Mouse (Mus musculus): ENCODE measurements around the gene Cpm. TPM values are rescaled to one million over a fixed set of nuclear protein-coding genes. Genes with fewer than 3 reads are reported as not detected.

The Cpm gene
- polyA plus RNA-seq, 1 experiment from 2014 or later = 5.0 TPM

- Histone ChIP-seq H3K27ac (ENCODE audit: low read depth, low read length) (no peak overlapping the region), H3K9me3 (ENCODE audit: control insufficient read depth, low read length) (no peaks in the 10 kb centered on the region), H3K4me3 (ENCODE audit: low read depth, low read length) (no peak overlapping the region), H3K9ac (ENCODE audit: low read length) (no peak overlapping the region), H3K4me1 (replicated peaks; ENCODE audit: control insufficient read depth, insufficient read depth, low read length) (no peaks in the 10 kb centered on the region), H3K36me3 (ENCODE audit: control insufficient read depth, insufficient read depth, low read length) (peaks cover 29% of the 10 kb centered on the region), H3K27me3 (ENCODE audit: control insufficient read depth, insufficient read depth, low read length) (no peaks in the 10 kb centered on the region), H3K4me2 (ENCODE audit: low read depth, low read length, severe bottlenecking) (no peak overlapping the region)
- WGBS = 96% methylated on average over 8 of the region's 8 CpGs
- ATAC-seq (replicated peaks; ENCODE audit: low FRiP score) (no peak), DNase-seq (ENCODE audit: low spot score) (no peak)
Observed at GRCm38 (mm10) chr10:117696021-117696826, 66.9 kb downstream of the Cpm start.

- Histone ChIP-seq H3K9me3 (ENCODE audit: control insufficient read depth, low read length) (no peaks in the 10 kb centered on the region), H3K4me1 (replicated peaks; ENCODE audit: control insufficient read depth, insufficient read depth, low read length) (no peaks in the 10 kb centered on the region), H3K36me3 (ENCODE audit: control insufficient read depth, insufficient read depth, low read length) (peaks cover 30% of the 10 kb centered on the region), H3K4me2 (ENCODE audit: low read depth, low read length, severe bottlenecking) (no peak overlapping the region), H3K27me3 (ENCODE audit: control insufficient read depth, insufficient read depth, low read length) (no peaks in the 10 kb centered on the region), H3K4me3 (ENCODE audit: low read depth, low read length) (no peak overlapping the region), H3K27ac (ENCODE audit: low read depth, low read length) (no peak overlapping the region), H3K9ac (ENCODE audit: low read length) (no peak overlapping the region)
- no peak for ATAC-seq (replicated peaks; ENCODE audit: low FRiP score)
- no peak for DNase-seq (ENCODE audit: low spot score)
- WGBS = 90% methylated on average over 6 of the region's 6 CpGs
Observed at GRCm38 (mm10) chr10:117696827-117697560, 67.7 kb downstream of the Cpm start.

DNA sequence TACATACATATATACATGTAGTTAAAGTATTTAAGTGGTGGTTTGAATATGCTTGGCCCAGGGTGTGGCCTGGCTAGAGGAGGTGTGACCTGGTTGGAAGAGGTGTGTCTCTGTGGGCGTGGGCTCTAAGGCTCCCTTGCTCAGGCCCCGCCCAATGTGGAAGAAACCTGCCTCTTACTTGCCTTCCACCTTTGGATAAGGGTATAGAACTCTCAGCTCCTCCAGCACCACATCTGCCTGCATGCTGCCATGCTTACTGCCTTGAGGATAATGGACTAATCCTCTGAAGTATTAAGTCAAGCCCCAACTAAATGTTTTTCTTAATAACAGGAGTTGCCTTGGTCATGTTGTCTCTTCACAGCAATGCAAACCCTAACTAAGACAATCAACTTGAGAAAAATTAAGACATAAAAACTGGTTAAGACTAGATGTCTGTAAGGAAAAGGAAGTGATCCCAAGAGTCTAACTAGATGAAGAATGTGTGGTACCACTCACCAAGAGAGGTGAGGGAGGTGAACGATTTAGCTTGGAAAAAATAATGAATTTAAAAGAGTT, 68.3 kb downstream of the Cpm start:
- Histone ChIP-seq H3K36me3 (ENCODE audit: control insufficient read depth, insufficient read depth, low read length) (peaks cover 29% of the 10 kb centered on the region), H3K9me3 (ENCODE audit: control insufficient read depth, low read length) (no peaks in the 10 kb centered on the region), H3K27ac (ENCODE audit: low read depth, low read length) (no peak overlapping the region), H3K4me3 (ENCODE audit: low read depth, low read length) (no peak overlapping the region), H3K27me3 (ENCODE audit: control insufficient read depth, insufficient read depth, low read length) (no peaks in the 10 kb centered on the region), H3K4me1 (replicated peaks; ENCODE audit: control insufficient read depth, insufficient read depth, low read length) (no peaks in the 10 kb centered on the region), H3K4me2 (ENCODE audit: low read depth, low read length, severe bottlenecking) (no peak overlapping the region), H3K9ac (ENCODE audit: low read length) (no peak overlapping the region)
- WGBS = 95% methylated on average over 3 of the region's 3 CpGs
- ATAC-seq (replicated peaks; ENCODE audit: low FRiP score) = no peak
- DNase-seq (ENCODE audit: low spot score) = no peak

DNA sequence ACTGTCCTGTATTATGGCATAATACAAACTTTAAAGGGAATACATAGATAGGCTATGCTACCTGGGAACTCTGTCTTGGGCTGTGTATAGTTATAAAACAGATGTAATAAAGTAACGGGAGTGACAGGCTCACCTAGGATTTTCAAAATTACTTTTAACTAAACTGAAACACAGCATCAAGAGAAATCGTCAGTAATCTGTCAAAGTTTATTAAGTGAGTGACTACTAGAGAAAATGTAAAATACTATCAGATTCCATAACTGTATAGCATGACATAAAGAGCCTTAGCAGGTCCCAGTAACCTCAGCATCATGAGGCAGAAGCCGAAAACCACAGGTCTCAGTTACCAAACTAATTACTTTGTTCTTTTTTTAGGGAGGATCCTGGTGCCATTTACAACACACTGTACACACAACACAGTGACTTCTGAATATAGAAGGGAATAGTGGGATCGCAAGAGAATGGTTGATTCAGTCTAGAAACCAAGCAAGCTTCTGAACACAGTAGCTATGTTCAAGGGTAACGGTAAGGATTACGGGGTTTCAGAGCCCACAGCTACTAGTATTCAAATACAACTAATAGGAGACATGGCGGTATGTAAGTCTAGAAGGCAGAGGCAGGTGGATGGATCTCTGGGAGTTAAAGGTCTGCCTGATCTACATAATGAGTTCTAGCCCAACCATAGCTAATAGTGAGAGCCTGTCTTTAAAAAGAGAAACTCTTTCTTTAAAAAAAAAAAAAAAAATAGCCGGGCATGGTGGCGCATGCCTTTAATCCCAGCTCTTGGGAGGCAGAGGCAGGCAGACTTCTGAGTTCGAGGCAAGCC, 69.2 kb downstream of the Cpm start:
- Histone ChIP-seq H3K27me3 (ENCODE audit: control insufficient read depth, insufficient read depth, low read length) (no peaks in the 10 kb centered on the region), H3K36me3 (ENCODE audit: control insufficient read depth, insufficient read depth, low read length) (peaks cover 32% of the 10 kb centered on the region), H3K27ac (ENCODE audit: low read depth, low read length) (no peak overlapping the region), H3K4me1 (replicated peaks; ENCODE audit: control insufficient read depth, insufficient read depth, low read length) (no peaks in the 10 kb centered on the region), H3K9me3 (ENCODE audit: control insufficient read depth, low read length) (no peaks in the 10 kb centered on the region), H3K4me2 (ENCODE audit: low read depth, low read length, severe bottlenecking) (no peak overlapping the region), H3K4me3 (ENCODE audit: low read depth, low read length) (no peak overlapping the region), H3K9ac (ENCODE audit: low read length) (no peak overlapping the region)
- WGBS = 93% methylated on average over 10 of the region's 10 CpGs
- DNase-seq (ENCODE audit: low spot score) = no peak
- ATAC-seq (replicated peaks; ENCODE audit: low FRiP score) = no peak

DNA sequence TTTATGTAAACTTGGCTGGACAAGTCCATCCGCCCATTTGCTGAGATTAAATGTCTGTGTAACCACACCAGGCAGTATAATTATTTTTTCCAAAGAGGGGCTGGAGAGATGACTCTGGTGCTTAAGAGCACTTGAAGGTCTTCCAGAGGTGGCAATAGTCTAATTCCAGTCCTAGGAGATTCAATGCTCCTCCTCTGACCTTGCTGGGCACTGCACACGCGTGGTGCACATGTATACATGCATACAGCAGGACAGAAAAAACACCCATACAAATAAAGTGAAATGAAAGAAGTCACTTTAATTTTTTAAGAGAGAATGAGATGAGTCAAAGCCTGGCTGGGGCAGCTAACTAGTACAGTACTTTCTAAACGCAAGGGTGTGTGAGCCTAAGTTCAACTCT, 70.6 kb downstream of the Cpm start:
- no peaks in the 10 kb centered on the region for H3K4me1 ChIP-seq (replicated peaks; ENCODE audit: control insufficient read depth, insufficient read depth, low read length)
- no peaks in the 10 kb centered on the region for H3K27me3 ChIP-seq (ENCODE audit: control insufficient read depth, insufficient read depth, low read length)
- 94% methylated on average over 4 of the region's 4 CpGs for WGBS
- no peak overlapping the region for H3K4me3 ChIP-seq (ENCODE audit: low read depth, low read length)
- no peak for ATAC-seq (replicated peaks; ENCODE audit: low FRiP score)
- DNase-seq (ENCODE audit: low spot score) = no peak
- no peaks in the 10 kb centered on the region for H3K9me3 ChIP-seq (ENCODE audit: control insufficient read depth, low read length)
- no peak overlapping the region for H3K9ac ChIP-seq (ENCODE audit: low read length)
- peaks cover 30% of the 10 kb centered on the region for H3K36me3 ChIP-seq (ENCODE audit: control insufficient read depth, insufficient read depth, low read length)
- H3K27ac ChIP-seq (ENCODE audit: low read depth, low read length) = no peak overlapping the region
- no peak overlapping the region for H3K4me2 ChIP-seq (ENCODE audit: low read depth, low read length, severe bottlenecking)

GRCm38 (mm10) chr10:117700450-117700849, 71.2 kb downstream of the Cpm start:
- Histone ChIP-seq H3K4me1 (replicated peaks; ENCODE audit: control insufficient read depth, insufficient read depth, low read length) (no peaks in the 10 kb centered on the region), H3K36me3 (ENCODE audit: control insufficient read depth, insufficient read depth, low read length) (peaks cover 27% of the 10 kb centered on the region), H3K4me3 (ENCODE audit: low read depth, low read length) (no peak overlapping the region), H3K27ac (ENCODE audit: low read depth, low read length) (no peak overlapping the region), H3K9me3 (ENCODE audit: control insufficient read depth, low read length) (no peaks in the 10 kb centered on the region), H3K27me3 (ENCODE audit: control insufficient read depth, insufficient read depth, low read length) (no peaks in the 10 kb centered on the region), H3K9ac (ENCODE audit: low read length) (no peak overlapping the region), H3K4me2 (ENCODE audit: low read depth, low read length, severe bottlenecking) (no peak overlapping the region)
- WGBS = 93% methylated on average over 1 of the region's 1 CpGs
- DNase-seq (ENCODE audit: low spot score) (no peak), ATAC-seq (replicated peaks; ENCODE audit: low FRiP score) (no peak)

DNA sequence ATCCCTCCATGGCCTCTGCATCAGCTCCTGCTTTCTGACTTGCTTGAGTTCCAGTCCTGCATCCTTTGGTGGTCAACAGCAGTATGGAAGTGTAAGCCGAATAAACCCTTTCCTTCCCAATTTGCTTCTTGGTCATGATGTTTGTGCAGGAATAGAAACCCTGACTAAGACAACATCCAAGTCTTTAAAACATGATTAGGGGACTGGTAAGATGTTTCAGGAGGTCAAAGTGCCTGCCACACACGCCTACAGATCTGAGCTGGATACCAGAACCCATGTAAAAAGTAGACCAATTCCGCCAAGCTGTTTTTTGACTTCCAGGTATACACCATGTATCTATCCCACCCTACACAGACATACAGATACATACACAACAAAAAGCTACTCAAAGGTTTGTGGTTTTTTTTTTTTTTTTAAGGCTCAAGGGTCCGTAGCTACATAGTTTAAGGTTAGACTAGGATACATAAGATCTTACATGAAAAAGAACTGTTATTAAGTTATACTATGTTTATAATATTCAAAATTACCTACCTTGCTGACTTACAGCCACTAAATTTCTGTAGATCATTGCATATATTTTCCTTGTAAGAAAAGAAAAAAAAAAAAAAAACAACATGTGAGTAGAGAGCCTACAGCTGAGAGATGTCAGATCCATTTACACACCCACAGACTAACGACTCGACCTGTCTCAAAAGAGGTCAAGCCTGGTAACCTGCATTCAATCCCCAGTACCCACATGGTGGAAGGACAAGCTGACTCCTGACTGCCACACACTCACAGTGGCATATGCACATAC, 71.9 kb downstream of the Cpm start:
- 93% methylated on average over 6 of the region's 6 CpGs for WGBS
- Histone ChIP-seq H3K9me3 (ENCODE audit: control insufficient read depth, low read length) (no peaks in the 10 kb centered on the region), H3K27ac (ENCODE audit: low read depth, low read length) (no peak overlapping the region), H3K4me1 (replicated peaks; ENCODE audit: control insufficient read depth, insufficient read depth, low read length) (no peaks in the 10 kb centered on the region), H3K36me3 (ENCODE audit: control insufficient read depth, insufficient read depth, low read length) (peaks cover 23% of the 10 kb centered on the region), H3K27me3 (ENCODE audit: control insufficient read depth, insufficient read depth, low read length) (no peaks in the 10 kb centered on the region), H3K4me3 (ENCODE audit: low read depth, low read length) (no peak overlapping the region), H3K9ac (ENCODE audit: low read length) (no peak overlapping the region), H3K4me2 (ENCODE audit: low read depth, low read length, severe bottlenecking) (no peak overlapping the region)
- no peak for ATAC-seq (replicated peaks; ENCODE audit: low FRiP score)
- DNase-seq (ENCODE audit: low spot score) = no peak
